Mouse (Mus musculus) liver (tissue): ENCODE measurements around the gene Fam69b.

Source experiments
- DNase-seq: peaks from one replicate; pipeline ENCODE4 v3.0.0-alpha.2; 2020; ENCODE audit warnings: mixed read lengths

Fam69b gene

DNA sequence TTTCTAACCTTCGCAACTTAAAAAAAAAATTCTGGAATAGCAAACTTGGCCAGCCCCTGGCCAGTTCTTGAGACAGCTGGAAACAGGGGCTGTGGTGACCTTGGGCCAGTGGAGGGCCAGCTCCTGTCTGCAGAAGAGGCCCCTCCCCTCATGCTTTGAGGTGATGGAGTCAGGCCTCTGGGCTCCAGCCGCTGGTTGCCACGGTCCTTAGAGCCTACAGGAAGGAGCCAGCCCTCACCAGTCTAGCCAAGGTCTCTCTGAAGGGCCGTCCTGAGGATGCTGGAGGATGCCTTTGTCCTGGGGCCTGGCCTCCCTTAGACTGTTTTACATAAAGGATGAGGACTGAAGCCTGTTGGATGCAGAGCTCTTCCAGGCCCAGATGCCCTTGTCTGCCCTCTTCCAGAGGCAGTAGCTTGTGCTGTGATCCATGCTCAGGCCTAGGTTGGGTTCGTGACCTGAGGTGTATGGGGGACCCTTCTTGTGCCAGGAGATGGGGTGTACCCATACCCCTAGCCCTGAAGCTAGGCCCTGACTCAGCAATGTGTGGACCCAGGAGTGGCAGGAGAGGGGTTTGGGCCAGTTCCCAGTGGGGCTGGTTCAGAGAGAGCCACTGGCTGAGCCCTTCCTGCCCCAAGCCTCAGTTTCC is 658 bp downstream of the Fam69b start:
- no peak for DNase-seq

DNA sequence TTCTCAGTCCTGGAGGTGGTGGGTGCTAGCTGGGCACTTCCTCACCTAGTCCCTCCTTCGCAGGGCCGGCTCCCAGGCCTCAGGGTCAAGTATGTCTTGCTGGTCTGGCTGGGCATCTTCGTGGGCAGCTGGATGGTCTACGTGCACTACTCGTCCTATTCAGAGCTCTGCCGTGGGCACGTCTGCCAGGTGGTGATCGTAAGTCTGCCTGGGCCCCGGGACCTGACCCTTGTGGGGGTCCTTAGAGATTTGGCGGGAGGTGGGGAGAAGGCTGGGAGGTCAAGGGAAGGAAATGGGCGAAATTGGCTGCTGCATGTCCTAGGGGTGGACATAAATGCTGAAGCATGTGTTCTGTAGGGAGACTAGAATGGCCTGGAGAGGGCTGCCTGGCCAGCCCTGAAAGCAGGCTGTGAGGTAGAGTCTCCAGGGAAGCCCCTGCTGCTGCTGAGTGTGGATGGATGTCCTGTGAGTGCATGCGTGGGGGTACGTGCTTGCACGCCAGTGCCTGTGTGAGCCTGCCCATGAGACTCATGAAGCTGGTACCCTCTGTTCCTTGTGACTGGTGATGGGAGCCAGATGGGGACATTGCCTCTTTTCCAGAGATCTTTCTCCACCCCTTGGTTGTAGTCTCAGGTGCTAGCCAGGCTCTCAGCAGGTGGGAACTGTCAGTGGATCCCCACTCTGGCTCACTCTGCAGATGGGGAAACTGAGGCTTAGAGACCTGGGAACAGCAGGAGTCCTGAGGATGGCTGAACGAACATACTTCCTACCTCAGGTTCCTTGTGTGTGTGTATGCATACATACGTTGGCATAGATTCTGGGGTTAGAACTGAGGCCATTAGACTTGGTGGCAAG is 4.5 kb downstream of the Fam69b start:
- DNase-seq: no peak

DNA sequence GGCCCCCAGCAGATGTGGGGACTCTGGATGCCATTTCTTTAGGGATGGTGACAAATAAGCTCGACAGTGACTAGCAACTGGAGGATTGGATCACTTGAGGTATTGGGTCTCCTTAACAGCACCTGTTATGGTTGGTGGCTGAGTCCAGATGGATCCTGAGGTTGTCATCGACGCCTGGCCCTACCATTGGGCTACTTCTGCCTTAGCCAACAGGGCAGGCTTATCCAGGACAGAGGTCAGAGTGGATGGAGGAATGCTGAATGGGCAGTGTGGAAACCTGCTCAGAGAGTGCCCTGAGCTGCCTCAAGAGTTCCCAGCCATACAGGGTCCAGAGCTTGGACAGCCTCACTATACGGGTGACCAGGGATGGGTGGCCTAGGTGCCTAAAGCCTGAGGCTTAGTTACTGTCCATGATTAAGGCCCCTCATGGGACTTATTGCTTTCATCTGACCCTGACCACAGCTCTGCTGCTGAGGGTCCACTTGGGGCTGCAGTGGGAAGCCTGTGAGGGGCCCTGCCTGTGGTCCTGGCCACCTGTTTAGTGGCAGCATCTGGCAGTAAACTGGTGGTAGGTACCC is 5.8 kb downstream of the Fam69b start:
- DNase-seq: no peak

DNA sequence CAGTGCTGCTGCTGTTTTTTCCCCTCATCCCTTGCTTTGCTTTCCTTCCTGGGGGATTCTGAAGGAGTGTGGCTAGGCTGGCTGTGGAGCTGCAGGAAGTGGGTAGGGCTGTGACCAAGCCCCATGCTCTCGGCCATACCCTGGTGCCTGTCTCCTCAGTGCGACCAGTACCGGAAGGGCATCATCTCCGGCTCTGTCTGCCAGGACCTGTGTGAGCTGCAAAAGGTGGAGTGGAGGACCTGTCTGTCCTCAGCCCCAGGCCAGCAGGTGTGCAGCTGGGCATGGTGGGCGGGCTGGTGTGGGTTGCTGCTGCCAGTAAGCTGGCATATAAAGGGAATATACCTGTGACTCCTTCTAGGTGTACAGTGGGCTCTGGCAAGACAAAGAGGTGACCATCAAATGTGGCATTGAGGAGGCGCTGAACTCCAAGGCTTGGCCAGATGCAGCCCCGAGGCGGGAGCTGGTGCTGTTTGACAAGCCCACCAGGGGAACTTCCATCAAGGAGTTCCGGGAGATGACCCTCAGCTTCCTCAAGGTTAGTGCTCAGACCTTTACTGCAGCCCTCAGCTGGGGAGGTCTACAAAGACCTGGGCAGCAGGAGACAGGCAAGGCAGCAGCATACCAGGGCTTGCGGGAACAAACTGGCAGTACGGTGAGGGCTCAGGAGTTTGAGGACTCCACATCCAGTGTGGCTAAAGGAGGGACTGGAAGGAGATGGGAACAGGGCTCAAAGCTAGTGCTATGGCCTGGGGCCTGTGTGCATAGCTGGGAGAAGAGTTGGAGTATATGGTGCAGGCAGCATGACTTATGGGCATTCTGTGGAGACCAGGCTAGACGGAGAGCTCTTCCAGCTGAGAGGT is 6.6 kb downstream of the Fam69b start:
- peak; percentile 30 for DNase-seq

DNA sequence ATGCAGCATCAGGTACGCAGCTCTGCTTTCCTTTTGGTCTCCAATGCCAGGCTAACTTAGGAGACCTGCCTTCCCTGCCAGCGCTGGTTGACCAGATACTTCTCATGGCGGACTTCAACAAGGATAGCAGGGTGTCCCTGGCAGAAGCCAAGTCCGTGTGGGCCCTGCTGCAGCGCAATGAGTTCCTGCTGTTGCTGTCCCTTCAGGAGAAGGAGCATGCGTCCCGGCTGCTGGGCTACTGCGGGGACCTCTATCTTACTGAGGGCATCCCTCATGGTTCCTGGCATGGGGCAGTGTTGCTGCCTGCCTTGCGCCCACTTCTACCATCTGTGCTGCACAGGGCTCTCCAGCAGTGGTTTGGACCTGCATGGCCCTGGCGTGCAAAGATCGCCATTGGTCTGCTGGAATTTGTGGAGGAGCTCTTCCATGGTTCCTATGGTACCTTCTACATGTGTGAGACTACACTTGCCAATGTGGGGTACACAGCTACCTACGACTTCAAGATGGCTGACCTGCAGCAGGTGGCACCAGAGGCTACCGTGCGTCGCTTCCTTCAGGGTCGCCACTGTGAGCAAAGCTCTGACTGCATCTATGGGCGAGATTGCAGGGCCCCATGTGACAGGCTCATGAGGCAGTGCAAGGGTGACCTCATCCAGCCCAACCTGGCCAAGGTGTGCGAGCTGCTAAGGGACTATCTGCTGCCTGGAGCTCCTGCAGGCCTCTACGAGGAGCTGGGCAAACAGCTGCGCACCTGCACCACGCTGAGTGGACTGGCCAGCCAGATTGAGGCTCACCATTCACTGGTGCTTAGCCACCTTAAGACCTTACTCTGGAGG is 7.5 kb downstream of the Fam69b start:
- DNase-seq: peak; percentile 49

DNA sequence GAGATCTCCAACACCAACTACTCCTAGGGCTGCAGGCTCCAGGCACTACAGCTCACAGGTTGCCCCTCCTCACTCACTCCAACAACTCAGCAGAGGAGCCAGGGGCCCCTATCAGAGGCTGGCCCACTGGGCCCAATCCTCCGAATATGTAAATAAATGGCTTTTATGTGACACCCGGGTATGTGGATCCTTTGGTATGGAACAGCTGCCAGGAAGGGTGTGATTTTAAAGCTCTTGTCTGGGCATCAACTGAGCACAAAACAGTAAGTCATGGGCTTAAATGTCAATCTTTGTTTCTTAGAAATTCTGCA is 8.0 kb downstream of the Fam69b start:
- no peak for DNase-seq

DNA sequence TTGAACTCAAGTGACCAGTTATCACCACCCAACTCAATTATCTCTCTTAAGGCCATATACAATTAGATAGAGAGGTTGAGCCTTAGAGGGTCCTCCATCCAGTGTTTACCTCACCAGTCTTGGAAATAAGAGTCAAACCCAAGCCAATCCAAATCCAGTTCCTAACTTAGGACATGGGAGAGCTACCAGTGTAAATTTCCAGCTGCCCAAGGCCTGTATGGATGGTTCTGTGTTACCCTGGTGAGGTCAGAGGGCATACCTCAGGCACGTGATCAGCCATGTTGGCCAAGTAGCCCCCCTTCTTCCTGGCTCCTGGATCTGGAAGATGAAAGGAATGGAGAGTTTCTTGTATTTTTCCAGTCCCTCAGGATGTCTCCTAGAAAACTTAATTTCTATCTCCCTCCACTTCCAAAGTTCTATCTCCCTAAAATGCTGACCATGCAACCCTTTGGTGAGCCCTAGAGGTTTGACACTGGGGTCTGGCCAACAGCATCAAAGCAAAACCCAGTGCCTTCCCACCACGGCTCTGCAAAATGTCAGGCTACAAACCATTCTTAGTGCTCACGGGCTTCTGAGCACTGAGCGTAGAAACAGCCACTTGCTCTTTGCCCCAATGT is 9.2 kb downstream of the Fam69b start:
- no peak for DNase-seq

DNA sequence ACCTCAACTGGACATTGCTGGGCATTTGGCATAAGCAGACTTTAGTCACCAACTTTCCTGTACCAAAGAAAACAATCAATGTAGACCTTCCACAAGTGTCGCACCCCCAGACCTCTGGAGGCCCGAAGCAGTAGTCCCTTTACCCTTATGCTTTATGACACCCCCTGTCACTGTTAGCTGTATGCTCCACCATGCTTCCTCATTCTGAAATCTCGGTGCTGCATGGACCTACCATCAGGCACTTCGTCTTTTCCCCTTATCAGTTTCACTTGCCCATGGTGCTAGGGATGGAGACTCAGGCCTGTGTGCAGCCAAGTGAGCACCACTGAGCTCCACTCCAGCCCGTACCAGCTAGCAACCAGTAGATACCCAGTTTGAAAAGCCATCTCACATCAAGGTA is 9.8 kb downstream of the Fam69b start:
- no peak for DNase-seq

DNA sequence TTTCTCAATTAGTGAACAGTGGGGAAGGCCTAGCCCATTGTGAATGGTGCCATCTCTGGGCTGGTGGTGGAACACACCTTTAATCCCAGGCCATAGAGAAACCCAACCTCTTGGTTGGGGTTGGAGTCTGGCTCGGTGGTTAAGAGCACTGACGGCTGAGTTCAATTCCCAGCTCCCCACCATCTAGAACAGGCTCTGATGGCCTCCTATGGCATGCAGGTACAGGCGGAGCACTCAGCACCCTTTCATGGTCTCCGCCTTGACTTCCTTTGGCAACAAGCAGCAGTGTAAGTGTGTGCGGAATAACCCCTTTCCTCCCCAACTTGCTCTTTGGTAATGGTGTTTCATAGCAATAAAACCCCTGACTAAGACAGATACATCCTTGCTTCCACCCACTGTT is 10.3 kb downstream of the Fam69b start:
- DNase-seq: no peak

DNA sequence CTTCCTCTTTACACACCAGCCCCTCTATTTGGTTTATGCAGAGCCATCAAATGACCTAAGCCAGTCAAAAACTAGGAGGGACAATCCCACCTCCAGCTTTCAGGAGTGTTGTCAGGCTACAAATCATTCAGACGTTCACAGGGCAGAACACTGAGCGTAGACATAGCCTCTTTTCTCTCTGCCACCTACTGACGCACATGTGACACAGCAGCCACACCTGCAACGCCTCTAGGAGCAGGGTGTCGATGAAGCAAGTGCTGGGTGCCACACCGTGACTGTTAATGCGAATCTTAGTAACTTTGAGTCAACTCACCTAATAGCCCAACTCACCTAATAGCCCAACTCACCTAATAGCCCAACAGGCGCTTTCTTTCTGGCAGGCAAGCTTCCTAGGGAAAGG is 10.8 kb downstream of the Fam69b start:
- peak; percentile 67 for DNase-seq

DNA sequence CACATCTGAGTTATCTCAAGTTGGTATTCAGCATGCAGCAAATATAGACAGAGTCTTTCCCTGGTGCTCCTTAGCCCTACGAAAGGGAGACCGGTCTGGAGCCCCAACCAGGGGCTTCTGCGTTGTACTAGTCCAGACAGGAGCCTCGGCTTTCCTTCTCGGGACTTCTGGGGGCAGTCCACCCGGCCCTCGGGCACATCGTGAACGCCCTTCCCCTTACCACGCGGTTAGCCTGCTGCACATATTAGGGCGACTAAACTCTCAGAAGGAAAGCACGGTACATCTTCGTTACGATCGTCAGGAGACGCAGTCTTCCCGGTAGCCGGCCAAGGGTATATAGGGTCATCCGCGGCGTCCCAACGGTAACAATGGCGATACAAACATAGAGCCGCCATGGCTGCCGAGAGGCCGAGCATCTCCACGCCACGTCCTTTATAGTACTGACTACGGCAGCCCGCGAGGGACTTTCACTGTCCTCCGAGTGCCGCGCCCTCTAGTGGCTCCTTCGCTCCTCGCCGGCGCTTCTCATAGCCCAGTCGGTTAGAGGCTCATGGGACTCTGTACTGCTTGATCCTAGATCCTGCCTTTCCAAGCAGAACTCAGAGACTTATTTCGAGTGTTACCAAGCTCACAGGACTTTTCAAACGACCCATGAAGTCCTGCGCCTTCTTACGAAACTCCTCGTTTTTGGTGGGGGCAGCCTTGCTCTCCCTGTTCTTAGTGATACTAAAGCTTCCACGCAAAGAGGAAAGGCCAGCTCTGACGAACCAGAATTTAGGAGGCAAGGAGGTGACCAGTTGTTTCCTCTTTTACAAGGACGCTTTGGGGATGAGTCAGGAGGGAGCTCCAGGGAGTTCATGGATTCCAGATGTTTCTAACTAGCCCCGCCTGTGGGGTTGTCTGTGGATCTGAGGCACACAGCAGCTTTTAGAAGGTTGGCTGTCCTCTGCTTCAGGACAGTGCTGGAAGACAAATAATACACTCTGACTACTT is 11.9 kb downstream of the Fam69b start:
- DNase-seq: peak; percentile 95

DNA sequence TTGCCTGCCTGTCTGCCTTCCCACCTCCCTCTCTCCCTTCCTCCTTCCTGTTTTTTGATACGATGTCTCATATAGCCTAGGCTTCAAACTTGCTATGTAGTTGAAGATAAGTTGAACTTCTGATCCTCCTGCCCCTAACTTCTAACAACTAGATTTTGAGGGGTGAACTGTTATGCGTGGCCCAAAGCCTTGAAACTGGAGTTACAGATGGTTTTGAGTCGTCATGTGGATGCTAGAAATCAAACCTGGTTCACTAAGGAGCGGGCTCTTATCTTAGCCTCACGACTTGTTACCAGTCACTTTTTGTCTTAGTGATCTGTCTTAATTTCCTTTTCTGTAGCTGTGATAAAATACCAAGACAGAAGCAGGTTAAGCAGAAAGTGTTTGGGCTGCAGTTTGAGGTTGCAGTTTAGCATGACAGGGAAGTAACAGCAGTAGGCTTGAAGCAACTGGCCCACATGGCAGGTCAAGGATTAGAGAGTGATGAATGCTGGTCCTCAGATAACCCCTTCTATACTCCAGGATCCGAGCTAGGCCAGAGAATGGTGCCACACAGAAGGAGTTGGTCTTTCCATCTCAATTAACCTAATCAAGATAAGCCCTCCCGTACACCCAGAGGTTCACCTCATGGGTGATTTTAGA is 12.9 kb downstream of the Fam69b start:
- no peak for DNase-seq

DNA sequence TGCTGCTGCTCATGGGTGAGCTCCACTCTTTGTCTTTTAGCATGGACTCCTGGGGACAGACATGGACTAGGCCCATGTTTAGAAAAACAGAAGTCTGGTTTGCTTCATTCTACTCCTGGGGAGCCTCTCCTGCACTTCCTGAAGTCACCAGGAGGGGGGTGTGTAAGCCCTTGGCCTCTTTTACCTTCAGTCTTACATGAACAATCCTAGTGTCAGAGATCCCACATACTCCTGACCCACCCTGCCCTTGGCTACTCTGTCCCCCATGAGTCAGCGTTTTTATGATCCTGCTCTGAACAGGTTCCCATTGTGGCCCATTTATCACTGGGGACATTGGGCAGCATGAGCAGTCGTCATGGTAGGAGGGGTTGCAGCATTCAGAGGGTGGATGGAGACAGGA is 15.7 kb downstream of the Fam69b start:
- DNase-seq: peak; percentile 68

DNA sequence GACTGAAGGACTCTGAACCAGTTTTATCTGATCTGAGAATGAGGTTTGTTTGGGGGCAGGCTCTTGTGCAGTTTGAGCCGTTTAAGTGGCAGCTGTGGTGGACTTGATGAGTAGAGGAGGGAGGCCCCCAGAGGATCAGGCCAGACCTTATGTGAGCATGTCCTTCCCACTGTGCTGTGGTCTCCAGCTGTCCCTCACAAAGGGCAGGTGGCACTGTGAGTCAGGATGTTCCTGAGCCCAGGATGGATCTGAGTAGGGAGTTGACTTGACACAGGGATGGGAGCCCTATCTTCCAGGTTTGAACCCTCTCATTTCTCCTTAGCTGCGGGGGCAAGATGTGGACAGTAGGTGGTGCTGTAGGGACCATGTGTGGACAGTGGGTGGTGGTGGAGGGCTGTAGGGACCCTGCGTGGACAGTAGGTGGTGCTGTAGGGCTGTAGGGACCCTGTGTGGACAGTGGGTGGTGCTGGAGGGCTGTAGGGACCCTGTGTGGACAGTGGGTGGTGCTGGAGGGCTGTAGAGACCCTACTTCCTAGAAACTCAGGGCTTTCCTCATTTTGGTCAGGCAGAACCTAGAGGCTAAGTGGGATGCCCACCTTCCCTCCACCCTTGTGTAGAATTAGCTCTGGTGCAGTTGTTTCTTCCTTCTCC is 18.5 kb downstream of the Fam69b start:
- peak; percentile 86 for DNase-seq

DNA sequence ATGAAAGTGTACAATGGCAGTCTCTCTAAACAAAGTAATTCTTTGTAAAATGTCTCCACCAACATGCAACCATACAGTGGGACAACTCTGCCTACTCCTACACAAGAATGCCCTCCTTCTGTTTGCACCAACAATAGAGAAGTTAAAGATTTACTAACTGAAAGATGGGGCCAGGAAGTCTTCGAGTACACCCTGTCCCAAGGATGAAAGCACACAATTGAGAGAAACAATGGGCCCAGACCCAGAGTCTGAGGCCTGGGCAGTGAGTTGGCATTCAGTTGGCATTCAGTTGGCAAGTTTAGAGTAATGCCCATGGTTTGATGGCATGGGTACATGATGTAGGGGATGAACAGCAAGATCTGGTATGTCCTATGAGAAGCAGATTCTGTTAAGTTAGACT is 26.4 kb downstream of the Fam69b start:
- DNase-seq: no peak

DNA sequence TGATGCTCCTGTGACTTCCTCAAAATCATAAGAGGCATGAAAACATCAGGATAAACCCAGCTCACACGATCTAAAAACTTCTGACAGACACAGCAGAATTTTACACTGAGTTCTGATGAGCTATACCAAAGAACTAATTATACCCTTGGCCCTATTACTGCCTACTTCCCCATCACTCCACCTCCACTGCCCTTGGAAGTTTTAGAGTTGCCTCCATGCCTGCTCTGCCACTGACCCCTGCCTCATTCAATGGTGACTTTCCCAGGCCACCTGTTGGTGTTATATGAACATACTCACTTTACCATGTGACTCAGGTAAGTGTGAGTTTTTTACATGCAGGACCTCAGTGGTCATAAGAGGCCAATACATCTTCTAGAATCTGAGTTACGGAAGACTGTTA is 29.2 kb downstream of the Fam69b start:
- no peak for DNase-seq

DNA sequence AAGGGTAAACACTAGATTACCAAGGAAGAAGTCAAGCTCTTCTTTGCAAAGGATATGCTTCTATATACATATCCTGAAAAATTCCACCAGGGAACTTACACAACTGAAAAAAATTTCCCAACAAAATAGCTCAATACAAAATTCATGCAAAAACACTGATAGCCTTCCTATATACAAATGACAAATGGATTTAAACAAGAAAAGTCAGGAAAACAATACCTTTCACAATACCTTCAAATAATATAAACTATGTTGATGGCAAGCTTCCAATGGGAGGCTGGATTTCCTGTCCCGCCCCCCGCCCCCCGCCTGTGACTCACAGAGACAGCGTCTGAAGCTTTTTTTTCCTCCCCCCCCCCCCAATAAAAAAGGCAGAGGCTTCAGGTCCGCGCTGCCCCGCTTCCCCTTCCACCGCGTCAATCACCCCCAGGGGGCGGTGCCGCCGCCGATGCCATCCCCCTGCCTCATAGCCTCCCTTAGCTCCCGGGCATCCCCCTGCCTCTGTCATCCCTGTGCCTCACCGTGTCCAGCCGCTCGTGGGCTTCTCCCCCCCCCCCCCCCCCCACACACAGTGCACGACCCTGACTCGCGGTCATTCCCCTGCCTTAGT is 33.0 kb downstream of the Fam69b start:
- no peak for DNase-seq

DNA sequence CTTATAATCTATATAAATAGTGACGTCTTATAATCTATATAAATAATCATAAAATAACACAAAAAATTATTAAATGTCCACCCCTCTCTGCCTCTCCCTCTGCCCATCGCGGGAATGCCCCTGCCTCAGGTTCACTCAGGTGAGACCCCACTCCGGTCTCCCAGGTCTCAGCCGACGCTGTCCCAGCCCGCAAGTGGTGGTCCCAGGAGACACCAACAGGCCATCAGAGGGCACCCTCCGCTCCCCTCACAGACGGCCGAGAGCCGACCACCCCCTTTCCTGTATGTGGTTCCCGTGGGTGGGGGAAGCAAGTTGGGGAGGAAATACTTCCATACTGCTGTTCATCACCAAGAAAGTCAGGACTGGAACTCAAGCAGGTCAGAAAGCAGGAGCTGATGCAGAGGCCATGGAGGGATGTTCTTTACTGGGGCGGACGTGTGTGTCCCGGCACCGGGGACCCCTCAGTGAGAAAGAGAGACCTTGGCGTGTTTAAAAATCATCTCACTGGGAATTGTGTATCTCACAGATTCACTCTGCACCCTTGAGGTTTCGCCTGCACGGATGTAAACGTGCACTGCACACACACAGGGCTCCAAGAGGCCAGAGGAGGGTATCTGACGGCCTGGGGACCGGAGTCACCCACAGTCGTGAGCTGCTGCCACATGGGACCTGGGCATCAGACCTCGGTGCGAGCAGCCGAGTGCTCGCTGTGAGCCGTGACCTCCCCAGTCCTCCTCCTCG is 33.7 kb downstream of the Fam69b start:
- no peak for DNase-seq
